Mouse (Mus musculus) liver, embryonic 18 days (tissue): Measurements from ENCODE around the gene Sprn. TPM values are rescaled to one million over a fixed set of nuclear protein-coding genes. Genes with fewer than 3 reads are reported as not detected.

ENCODE experiments used
- polyA plus RNA-seq: library from polyadenylated mRNA; depleted of rRNA; stranded (reverse); fragments of >200 nt; gene quantifications from 2 replicates; pipeline ENCODE4 v1.2.3, GENCODE M21; 2012; rRNA removed

Gene Sprn
- 0.01 and 0.04 TPM in 2 replicates for polyA plus RNA-seq

DNA sequence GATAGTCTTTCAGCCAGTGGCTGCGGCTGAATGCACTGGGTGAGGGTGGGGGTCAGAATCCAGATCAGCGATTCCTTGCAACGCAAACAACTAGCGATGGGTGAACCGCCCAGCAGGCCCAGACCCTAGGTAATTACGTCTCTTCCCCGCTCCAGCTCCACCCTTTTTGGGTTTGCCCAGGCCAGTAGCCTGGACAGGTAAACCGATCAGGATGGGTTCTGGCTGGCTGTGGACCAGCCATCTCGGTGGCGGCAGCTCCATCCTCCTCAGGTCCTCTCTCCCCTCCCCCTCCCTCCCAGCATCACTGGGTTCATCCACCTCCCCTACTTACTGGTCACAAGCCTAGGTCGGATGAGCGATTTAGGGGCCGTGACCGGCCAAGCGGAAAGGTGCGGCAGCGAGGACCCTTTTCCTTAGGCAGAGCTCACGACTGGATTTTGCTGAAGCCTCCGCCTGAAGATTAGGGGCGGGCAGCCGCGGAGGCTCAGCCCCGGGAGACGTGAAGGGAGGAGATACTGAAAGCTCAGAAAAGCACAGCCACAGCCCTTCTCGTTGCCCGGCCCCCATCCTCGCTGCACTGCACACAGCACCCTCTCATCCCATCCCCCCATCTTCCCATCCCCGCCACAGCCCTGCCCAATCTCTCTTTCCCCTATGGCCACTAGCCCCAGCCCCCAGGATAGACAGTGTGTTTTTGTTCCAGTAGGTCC lies at the start of gene Sprn:
TSS of gene Sprn (minus strand) at position 660 of the 710 bp plus-strand sequence.

GRCm38 (mm10) chr7:140172936-140173335 lies 18.3 kb upstream of the Sprn start, which contains the start of gene Olfr523:
Gene Olfr523 (plus strand): TSS chr7:140173217.

DNA sequence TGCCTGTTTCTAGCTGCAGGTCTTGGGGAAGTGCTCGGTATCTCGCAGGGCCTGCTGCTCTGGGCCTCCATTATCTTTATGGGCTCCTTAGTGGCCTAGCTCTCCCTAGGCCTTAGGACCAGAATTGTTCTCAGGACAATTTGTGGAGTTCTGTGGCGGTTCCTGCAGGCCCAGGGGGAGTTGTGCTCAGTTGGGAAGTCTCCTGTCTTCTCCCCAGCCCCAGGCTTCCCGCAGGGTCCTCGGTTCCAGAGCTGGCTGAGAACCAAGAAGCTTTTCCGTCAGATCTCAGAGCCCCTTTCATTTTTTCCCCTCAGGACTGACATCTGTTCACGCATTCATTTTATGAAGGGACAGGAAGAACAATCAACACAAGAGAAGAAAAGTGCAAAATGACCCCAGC lies 10.0 kb upstream of the Sprn start, which contains the start of gene Olfr522:
TSS of gene Olfr522 (minus strand) at position 101 of the 400 bp plus-strand sequence.

GRCm38 (mm10) chr7:140137135-140138020 lies 17.3 kb downstream of the Sprn start, which contains the start of gene Mtg1:
Gene Mtg1 (plus strand): TSS chr7:140137564.

DNA sequence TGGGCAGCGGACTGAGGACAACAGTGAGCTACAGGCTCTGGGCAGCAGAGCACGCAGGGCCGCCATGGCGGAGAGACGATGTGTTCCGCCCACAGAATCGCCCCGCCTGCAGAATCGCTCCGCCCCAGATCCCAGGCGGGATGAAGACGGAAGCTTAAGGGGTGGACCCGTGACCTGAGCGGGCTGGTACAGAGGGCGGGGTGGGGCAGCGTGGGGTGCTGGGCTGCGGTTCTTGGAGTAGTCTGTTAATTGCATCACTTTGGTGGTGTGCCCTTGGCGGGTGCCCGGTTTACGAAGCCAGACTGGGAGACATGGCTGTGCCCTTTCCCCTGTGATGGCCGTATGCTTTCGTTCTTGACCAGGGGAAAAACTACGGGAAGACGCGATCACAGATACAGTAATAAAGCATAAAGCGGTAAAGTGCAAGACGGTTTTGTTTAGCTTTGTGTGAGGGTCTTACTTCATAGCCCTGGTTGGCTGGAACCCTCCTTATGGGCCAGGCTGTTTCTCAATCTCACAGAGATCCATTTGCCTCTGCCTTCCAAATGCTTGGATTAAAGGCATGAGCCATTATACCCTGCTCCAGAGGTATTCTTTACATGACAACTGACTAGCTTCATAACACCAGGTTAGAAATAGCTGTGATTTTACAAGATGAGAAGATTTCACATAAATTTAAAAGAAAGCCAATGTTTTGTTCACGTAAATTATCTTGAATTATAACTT lies 38.2 kb downstream of the Sprn start, which contains the start of gene Echs1:
TSS of gene Echs1 (minus strand) at position 148 of the 726 bp plus-strand sequence.

GRCm38 (mm10) chr7:140115583-140116328 lies 38.9 kb downstream of the Sprn start, which contains the start of gene Paox:
Gene Paox (plus strand): TSS chr7:140115799.

GRCm38 (mm10) chr7:140101993-140102860 lies 52.5 kb downstream of the Sprn start, which contains the start of gene Fuom:
Gene Fuom (minus strand): TSS chr7:140102441.

Other genes starting within 250 kb of the Sprn start
- gene Utf1, start 211.1 kb downstream of the Sprn start, polyA plus RNA-seq: not detected in 2 replicates
- gene 6430531B16Rik, start 176.1 kb downstream of the Sprn start, polyA plus RNA-seq: 0.02 and 0.03 TPM in 2 replicates
- 4.0 and 5.6 TPM in 2 replicates for gene Adam8, start 162.3 kb downstream of the Sprn start, polyA plus RNA-seq
- gene Zfp511, start 118.5 kb downstream of the Sprn start, polyA plus RNA-seq: 23.0 and 29.2 TPM in 2 replicates
- 12.7 and 13.4 TPM in 2 replicates for gene Tubgcp2, start 118.2 kb downstream of the Sprn start, polyA plus RNA-seq
- gene Msx3, start 105.8 kb downstream of the Sprn start, polyA plus RNA-seq: not detected in 2 replicates
- 0.10 and 0.16 TPM in 2 replicates for gene Caly, start 72.3 kb downstream of the Sprn start, polyA plus RNA-seq
- 0.13 and 2.6 TPM in 2 replicates for gene Prap1, start 61.5 kb downstream of the Sprn start, polyA plus RNA-seq
- gene Fuom, start 52.4 kb downstream of the Sprn start, polyA plus RNA-seq: 41.2 and 46.1 TPM in 2 replicates
- 23.8 and 27.8 TPM in 2 replicates for gene Paox, start 39.1 kb downstream of the Sprn start, polyA plus RNA-seq
- gene Echs1, start 38.4 kb downstream of the Sprn start, polyA plus RNA-seq: 112 and 123 TPM in 2 replicates
- 15.7 and 16.2 TPM in 2 replicates for gene Mtg1, start 17.3 kb downstream of the Sprn start, polyA plus RNA-seq
- not detected in 2 replicates for gene Olfr522, start 9.9 kb upstream of the Sprn start, polyA plus RNA-seq
- not detected in 2 replicates for gene Olfr523, start 18.3 kb upstream of the Sprn start, polyA plus RNA-seq
- not detected in 2 replicates for gene Olfr524, start 51.1 kb upstream of the Sprn start, polyA plus RNA-seq
- 0.05 and 0.06 TPM in 2 replicates for gene Cd163l1, start 63.4 kb upstream of the Sprn start, polyA plus RNA-seq
- 0.01 TPM in 1 of 2 replicates, not detected in the other for gene 5830411N06Rik, start 92.4 kb upstream of the Sprn start, polyA plus RNA-seq
- not detected in 2 replicates for gene Olfr525, start 166.0 kb upstream of the Sprn start, polyA plus RNA-seq
- not detected in 2 replicates for gene Olfr527, start 179.1 kb upstream of the Sprn start, polyA plus RNA-seq
- gene Olfr60, start 206.8 kb upstream of the Sprn start, polyA plus RNA-seq: not detected in 2 replicates
- gene Olfr530, start 221.5 kb upstream of the Sprn start, polyA plus RNA-seq: not detected in 2 replicates
- gene Olfr531, start 248.0 kb upstream of the Sprn start, polyA plus RNA-seq: not detected in 2 replicates